Mouse (Mus musculus) urinary bladder, postnatal 25 days (tissue): ENCODE measurements at regions not wholly inside any gene's neighbourhood (a gene's known extent, or its start where the extent isn't known, plus 50 kb on each side); places are given as distances from the start of the nearest gene placed in this dataset.

ENCODE experiments used
- DNase-seq: peaks from one replicate; pipeline ENCODE4 v3.0.0; 2022; ENCODE audit warnings: low spot score

DNA sequence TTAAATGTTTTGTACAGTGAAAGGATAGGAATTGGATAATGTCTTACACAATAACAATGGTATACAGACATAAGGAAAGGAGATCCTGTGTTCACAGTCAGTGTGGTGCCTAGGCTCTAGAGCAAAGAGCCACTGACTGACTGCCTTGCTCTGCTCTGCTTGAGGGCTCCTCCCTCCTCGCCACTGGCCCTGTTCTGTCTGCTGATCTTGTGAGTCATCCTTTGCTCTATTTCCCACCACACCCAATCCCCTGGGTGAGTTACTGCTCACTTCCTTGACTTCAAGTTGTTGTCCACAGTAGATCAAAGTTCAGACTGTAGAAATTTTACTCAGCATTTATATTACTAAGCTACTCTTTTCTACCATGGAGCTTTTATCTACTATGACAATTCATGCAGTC lies 117.3 kb downstream of the Tmsb4x start:
- DNase-seq = no peak

- no peak for DNase-seq
Measured at GRCm38 (mm10) chrX:167088930-167089329, 120.2 kb downstream of the Tmsb4x start.

DNA sequence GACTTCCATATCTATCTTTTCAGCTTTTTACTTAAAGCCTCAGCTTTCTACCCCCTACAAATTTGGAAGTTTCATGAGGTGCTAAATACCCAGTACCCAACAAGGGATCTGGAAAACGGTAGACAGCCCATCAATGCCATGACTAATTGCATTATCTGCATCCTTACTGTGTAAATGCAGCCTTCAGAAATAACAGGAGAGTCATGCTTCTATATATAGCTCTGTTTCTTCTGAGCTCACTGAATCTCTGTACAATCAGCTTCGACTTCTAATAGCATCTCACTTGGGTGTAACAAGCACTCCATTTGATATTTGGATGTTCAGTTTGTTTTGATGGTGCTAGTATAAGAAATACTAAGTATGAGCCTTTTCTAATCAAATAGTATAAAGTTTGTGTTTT lies 120.7 kb downstream of the Tmsb4x start:
- no peak for DNase-seq

- no peak for DNase-seq
Measured at GRCm38 (mm10) chrX:167080821-167081220, 128.3 kb downstream of the Tmsb4x start.

GRCm38 (mm10) chrX:167069075-167069474 lies 140.0 kb downstream of the Tmsb4x start:
- no peak for DNase-seq

- DNase-seq = no peak
Measured at GRCm38 (mm10) chrX:167067918-167068317, 141.2 kb downstream of the Tmsb4x start.

GRCm38 (mm10) chrX:167063881-167064280 lies 145.2 kb downstream of the Tmsb4x start:
- DNase-seq = no peak

DNA sequence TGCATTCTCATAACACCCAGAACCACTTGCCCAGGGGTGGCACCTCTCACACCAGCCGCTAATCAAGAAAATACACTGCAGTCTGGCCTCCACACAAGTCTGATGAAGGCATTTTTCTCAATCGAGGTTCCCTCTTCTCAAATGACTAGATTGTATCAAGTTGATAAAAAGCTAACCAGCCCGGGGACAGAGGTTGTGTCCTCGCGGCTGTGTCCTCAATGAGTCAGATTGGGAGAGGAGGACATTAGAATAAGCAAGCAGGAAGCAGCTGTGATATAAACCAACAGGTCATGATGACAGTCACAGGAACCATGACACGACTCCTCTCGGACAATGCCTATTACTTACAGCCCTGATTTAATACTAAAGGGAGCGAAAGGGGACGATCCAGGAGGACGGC lies 156.7 kb downstream of the Tmsb4x start:
- no peak for DNase-seq

DNA sequence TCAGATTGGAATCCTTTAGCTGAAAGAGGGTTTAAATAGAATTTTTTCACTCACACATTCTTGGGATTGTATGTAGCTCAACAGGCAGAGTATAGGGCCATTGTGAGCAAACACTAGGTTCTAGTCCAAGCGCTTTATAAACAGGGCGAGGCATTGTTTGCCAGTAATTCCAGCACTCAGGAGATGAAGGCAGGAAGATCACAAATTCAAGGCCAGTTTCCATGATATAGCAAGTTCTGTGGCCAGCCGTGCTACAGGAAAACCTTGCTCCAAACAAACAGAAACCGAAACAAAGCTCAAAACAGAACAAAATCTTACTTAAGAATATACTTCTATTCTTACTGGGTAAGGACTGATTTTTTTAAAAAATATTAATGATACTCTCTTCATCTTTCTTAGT lies 159.0 kb downstream of the Tmsb4x start:
- no peak for DNase-seq

DNA sequence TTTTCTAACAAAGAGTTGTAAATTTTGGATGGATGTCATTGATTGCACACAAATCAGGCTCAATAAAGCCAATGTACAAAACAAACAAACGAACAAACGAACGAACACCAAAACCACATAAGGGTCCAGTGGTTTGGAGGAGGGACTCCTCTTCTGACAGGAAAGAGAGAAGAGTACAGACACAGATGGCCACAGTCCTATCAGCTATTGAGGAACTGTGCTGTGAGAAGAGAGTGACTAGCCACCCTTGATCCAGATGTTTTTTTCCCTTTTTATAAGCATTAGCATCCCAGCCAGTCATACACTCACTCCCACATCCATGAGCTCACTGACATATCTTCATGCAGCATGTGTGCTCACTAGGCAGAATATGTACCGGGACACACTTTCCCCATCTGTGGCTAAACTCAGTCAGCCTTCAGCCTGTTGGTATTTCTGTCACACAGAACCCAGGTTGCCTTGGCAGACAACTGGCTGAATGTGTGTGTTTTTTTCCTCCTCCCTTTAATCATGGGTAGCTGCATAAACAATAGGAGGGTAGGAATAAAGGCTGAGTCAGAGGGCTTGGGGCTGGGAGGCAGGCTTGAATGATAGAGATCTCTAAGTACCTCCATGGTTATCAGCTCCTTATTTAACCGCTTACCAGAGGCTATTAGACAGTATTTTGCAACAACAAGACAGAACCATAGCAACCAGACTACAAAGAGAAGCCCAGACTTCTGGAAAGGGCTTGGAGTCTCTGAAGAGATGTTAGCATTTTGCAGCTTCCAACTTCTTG lies 159.7 kb downstream of the Tmsb4x start:
- DNase-seq = no peak

- DNase-seq = no peak
Measured at GRCm38 (mm10) chrX:167037971-167038370, 171.1 kb downstream of the Tmsb4x start.

DNA sequence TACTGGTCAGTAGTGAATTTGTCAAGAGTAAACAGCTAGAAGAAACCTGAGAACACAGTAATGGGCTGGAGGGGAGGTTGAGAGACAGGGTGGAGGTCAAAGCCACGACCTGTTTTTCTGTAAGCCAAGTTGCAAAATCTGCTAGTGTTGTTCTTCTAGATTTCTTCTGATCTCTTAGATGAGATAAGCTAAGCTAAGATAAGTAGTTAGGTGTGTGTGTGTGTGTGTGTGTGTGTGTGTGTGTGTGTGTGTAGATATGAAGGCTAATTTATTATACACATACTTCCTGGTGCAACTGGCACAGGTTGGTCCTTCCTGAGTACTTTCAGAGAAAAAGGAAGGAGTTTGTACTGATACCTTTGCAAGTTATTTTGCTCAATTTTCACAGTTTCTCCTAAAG lies 172.8 kb downstream of the Tmsb4x start:
- no peak for DNase-seq

DNA sequence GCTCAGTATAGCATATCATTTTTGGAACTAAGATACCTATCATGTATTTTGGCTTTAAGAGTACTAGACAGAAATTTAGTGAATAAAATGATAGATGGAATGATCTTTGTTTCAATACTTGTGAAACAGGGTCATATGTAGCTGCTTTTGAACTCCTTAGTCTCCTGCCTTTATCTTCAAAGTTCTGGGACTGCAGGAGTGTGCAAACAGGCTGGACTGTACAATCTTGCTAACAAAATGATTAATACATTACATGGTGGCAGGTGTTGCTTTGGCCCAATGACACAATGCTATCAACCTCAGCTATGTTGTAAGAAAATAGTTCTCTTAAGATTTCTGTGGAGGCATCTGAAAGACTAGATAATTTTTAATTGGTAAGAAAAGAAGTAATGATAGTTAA lies 173.5 kb downstream of the Tmsb4x start:
- no peak for DNase-seq

- DNase-seq = no peak
Measured at GRCm38 (mm10) chrX:167033091-167033490, 176.0 kb downstream of the Tmsb4x start.

GRCm38 (mm10) chrX:167032586-167032985 lies 176.5 kb downstream of the Tmsb4x start:
- DNase-seq = no peak

DNA sequence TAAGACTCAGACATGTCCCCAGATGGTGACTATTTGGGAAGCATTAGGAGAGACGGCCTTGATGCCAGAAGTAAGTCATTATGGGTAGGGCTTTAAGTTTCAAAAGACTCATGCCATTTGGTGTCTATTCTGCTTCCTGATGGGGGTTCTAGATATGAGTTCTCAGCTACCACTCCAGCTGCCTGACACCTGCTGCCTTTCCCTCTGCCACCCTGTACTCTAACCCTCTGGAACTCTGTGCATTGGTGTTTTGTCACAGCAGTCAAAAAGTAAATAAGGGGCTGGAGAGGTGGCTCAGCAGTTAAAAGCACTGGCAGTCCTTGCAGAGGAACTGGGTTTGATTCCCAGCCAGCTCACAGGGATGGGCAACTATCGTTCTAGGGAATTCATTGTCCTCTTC lies 177.6 kb downstream of the Tmsb4x start:
- DNase-seq = no peak

GRCm38 (mm10) chrX:167015602-167016001 lies 193.5 kb downstream of the Tmsb4x start:
- no peak for DNase-seq

DNA sequence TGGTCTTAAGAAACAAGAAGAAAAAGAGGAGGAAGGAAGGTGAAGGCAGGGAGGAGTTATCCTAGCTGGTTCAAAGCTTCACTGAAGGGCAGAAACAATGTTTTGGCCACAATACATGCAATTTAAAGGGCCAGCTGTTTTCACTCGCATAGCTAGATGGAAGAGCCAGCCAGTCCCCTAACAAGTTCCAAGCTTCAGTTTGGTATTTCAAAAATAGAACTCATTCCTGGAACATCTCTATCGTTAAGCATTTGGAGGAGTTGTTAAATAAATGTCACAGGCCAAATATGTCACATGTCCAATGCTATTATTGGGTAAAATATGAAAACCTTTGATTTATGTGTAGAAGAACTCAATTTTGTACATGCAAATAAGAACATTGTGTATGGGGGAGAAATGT lies 194.8 kb downstream of the Tmsb4x start:
- no peak for DNase-seq

DNA sequence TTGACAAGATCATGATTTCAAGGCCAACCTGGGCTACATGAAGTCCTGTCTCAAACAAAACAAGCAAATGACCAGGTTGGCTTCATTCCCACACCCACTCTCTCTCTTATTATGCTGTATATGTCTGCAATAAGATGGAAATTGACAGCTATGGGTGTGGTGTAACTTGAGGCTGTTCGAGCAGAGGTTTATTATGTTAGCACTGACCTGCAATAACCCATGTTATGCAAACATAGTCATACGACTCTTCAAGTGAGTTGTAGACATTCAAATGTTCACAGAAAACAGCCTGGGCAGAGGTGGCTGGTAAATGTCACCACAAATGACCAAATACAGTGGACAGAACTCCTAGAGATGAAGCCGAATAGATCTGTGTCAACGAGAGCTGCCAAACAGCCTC lies 196.2 kb downstream of the Tmsb4x start:
- DNase-seq = no peak

DNA sequence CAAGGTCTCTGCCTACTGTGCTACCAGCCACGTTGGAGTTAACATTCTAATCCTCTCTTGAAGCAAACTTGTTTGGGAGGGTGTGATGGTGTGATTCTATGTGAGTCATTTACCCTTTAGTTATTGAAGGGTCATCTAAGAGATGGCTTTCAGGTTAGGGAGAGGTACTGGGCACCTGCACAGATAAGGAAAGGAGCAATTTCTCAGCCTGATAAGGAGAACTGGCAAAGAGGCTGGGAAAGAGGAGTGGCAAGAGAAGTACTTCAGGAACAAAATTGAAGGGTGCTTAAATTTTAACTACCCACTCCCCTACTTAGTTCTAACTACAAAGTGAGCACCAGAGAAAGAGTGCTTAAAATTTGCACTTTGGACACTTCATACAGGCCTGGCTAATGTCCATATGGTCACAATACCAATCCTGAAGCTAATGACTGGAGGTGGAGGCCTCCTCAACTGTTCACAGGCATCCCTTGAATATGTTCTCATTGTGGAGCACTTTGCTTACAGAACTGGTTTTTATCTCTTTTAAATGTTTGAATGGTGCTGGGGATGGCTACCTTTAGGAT lies 197.1 kb downstream of the Tmsb4x start:
- DNase-seq = no peak

GRCm38 (mm10) chrX:166995855-166996254 lies 213.3 kb downstream of the Tmsb4x start:
- DNase-seq = no peak

- no peak for DNase-seq
Measured at GRCm38 (mm10) chrX:166981003-166981402, 228.1 kb downstream of the Tmsb4x start.

- DNase-seq = no peak
Measured at GRCm38 (mm10) chrX:166980504-166980903, 228.6 kb downstream of the Tmsb4x start.

DNA sequence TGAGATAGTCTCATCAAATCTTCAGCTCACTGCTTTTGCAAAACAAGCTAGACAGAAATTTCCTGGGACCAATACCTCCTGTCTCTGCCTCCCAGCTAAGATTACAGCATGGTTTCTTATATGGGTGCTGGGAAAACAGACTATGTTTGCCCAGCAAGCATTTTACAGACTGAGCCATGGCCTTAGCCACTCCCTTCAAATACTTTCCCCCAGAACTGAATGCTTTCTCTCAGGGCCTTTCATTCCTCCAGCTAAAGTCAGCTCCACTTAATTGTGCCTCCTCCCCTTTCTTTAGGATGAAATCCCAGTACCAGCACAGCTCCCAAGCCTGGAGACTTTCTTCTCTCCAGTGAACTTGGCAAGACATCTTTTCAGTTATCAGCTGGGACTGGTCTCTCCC lies 232.1 kb downstream of the Tmsb4x start:
- DNase-seq = no peak
